In the genomic region with DNA sequence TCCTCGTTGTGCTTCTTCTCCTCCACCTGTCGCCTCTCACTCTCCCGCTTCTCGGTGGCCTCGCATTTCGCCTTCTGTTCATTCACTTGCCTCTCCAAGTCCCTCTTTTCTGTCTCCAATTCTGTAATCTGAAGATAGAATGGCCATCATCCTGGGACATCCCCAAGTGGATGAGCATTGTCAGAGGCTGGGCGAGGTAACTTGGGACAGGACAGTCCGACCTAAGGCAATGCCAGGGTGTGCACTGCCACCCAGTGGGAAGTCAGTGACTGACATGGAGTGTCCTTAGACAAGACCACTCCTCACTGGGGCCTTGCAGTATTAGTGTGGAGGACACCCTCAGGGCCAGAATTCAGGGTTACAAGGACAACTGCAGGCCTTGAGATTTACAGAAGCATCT, we compare ENCODE assay signal across 8 mouse cellular contexts. TPM values are rescaled to one million over a fixed set of nuclear protein-coding genes. Genes with fewer than 3 reads are reported as not detected.
A peak's percentile ranks its signal among the peaks of the same experiment; 100 is the strongest.
DNase-seq lines count a peak whose midpoint lies in the region; ATAC-seq and TF ChIP-seq lines count a peak whose summit lies in the region.

No protein-coding gene starts in this region.

- TF ChIP-seq CTCF in MEL (IDR thresholded peaks at IDR 0.05 in 2 of 3, conservative IDR thresholded peaks at IDR 0.05 in 1 of 3; ENCODE audit: control insufficient read depth in 1 of 3, insufficient read depth in 1 of 3, low read depth in 2 of 3, low read length in 3 of 3, poor library complexity in 1 of 3, severe bottlenecking in 1 of 3) = peak; percentile 55 to 66 (median 62)

- H3K4me1 ChIP-seq in MEL (ENCODE audit: control insufficient read depth in 1 of 2, insufficient read depth in 2 of 2, low read length in 2 of 2) = peaks cover 6 to 19% of the 10 kb centered on the region in 2 experiments; a peak in 3 of 4 replicates
- peaks cover 5% of the 10 kb centered on the region; the same call in 1 of the 2 replicates for H3K4me1 ChIP-seq in hindbrain, embryonic 15.5 days (replicated peaks)

- DNase-seq in MEL (ENCODE audit: low read depth, low spot score) = peak; percentile 52
- DNase-seq in brain, adult 2 months (ENCODE audit: low read depth, low spot score) = peak; percentile 72
- DNase-seq in frontal cortex, postnatal 10 days (ENCODE audit: low spot score in 2 of 2) = peak; percentile 34 to 56
- peak; percentile 47 to 59 for DNase-seq in left cerebral cortex, adult 18-20 months (ENCODE audit: low spot score in 2 of 2)
- peak; percentile 56 for DNase-seq in lung, postnatal 25 days (ENCODE audit: low spot score)
- peak; percentile 73 for DNase-seq in retina, postnatal 1 day
- peak; percentile 48 to 69 for DNase-seq in urinary bladder, postnatal 4 days (ENCODE audit: low spot score in 2 of 2)

- no peak for TF ChIP-seq EP300 in MEL (IDR thresholded peaks at IDR 0.05; ENCODE audit: low read depth in 1 of 2, low read length in 2 of 2)

- peak; percentile 87 for ATAC-seq in hindbrain, embryonic 15.5 days (ENCODE audit: low FRiP score, low read depth)

- H3K79me2 ChIP-seq in MEL (ENCODE audit: control insufficient read depth, insufficient read depth, low read length, poor library complexity) = no peaks in the 10 kb centered on the region

- no peak overlapping the region for H3K9ac ChIP-seq in MEL (ENCODE audit: control insufficient read depth, low read depth, low read length, poor library complexity, severe bottlenecking)
- H3K9ac ChIP-seq in hindbrain, embryonic 15.5 days = no peak overlapping the region

- H3K27me3 ChIP-seq in MEL (ENCODE audit: control insufficient read depth in 1 of 2, insufficient read depth in 2 of 2, low read length in 2 of 2) = no peaks in the 10 kb centered on the region
- H3K27me3 ChIP-seq in hindbrain, embryonic 15.5 days = no peaks in the 10 kb centered on the region

- peaks cover 0 to 13% of the 10 kb centered on the region in 2 experiments for H3K36me3 ChIP-seq in MEL (ENCODE audit: control insufficient read depth in 1 of 2, insufficient read depth in 2 of 2, low read length in 2 of 2)
- H3K36me3 ChIP-seq in hindbrain, embryonic 15.5 days = peaks cover 21% of the 10 kb centered on the region

- WGBS in hindbrain, embryonic 15.5 days = under 1% methylated on average over 8 of the region's 8 CpGs

- H3K9me3 ChIP-seq in MEL (replicated peaks; ENCODE audit: insufficient read depth, low read length) = no peaks in the 10 kb centered on the region
- H3K9me3 ChIP-seq in hindbrain, embryonic 15.5 days = no peaks in the 10 kb centered on the region

- peak overlapping the region; percentile 54 for H3K4me2 ChIP-seq in hindbrain, embryonic 15.5 days

- TF ChIP-seq POLR2A in MEL (IDR thresholded peaks at IDR 0.05; ENCODE audit: control insufficient read depth in 1 of 2, insufficient read depth in 1 of 2, low read depth in 1 of 2, low read length in 2 of 2, poor library complexity in 1 of 2) = no peak

- H3K4me3 ChIP-seq in MEL (ENCODE audit: control insufficient read depth in 1 of 2, insufficient read depth in 1 of 2, low read depth in 2 of 2, low read length in 2 of 2) = no peak overlapping the region
- peak overlapping the region; percentile 24; the same call in 1 of the 2 replicates for H3K4me3 ChIP-seq in hindbrain, embryonic 15.5 days

- TF ChIP-seq RAD21 in MEL (IDR thresholded peaks at IDR 0.05; ENCODE audit: low read depth, low read length) = peak; percentile 70

- H3K27ac ChIP-seq in MEL (ENCODE audit: control insufficient read depth, low read depth, low read length) = no peak overlapping the region
- no peak overlapping the region for H3K27ac ChIP-seq in hindbrain, embryonic 15.5 days (replicated peaks)

TF ChIP-seq in MEL, 35 proteins besides CTCF, POLR2A, EP300 and RAD21:
- TF ChIP-seq MYC (IDR thresholded peaks at IDR 0.05; ENCODE audit: low read depth, low read length) (no peak), TAL1 (IDR thresholded peaks at IDR 0.05; ENCODE audit: low read length) (no peak), SMC3 (IDR thresholded peaks at IDR 0.05; ENCODE audit: low read depth, low read length) (peak; percentile 60), TCF12 (IDR thresholded peaks at IDR 0.05; ENCODE audit: low read depth, low read length) (no peak), ZC3H11A (IDR thresholded peaks at IDR 0.05; ENCODE audit: low read depth, low read length) (peak; percentile 36), GATA1 (IDR thresholded peaks at IDR 0.05; ENCODE audit: low read depth, low read length) (no peak)

RNA-seq across cellular contexts. Expression of gene Dnali1, which starts 6.5 kb away (rescaled TPM):
- total RNA-seq in MEL (2012; rRNA removed) = 0.16 TPM in 1 of 2 replicates, not detected in the other
- under 1 TPM in 1 of 2 experiments, not detected in 1; 0.08 TPM for polyA plus RNA-seq in MEL (2012; ENCODE audit: insufficient read depth in 1 of 2, insufficient read length in 2 of 2, low read depth in 1 of 2, low replicate concordance in 2 of 2, missing spikeins in 1 of 2)
- polyA plus RNA-seq in hindbrain, embryonic 15.5 days (2015; fragmentation: Nextera tagmentation; extraction: Ambion mirVana) = 1.1 and 1.4 TPM in 2 replicates
- total RNA-seq in left cerebral cortex, adult 18-20 months (2021) = under 1 TPM; 0.16 to 0.77 TPM

RNA-seq across cellular contexts. Expression of gene Snip1, which starts 7.4 kb away (rescaled TPM):
- 35.6 and 40.6 TPM in 2 replicates for total RNA-seq in MEL (2012; rRNA removed)
- polyA plus RNA-seq in MEL (2012; ENCODE audit: insufficient read depth in 1 of 2, insufficient read length in 2 of 2, low read depth in 1 of 2, low replicate concordance in 2 of 2, missing spikeins in 1 of 2) = 10 to 100 TPM; 33.4 to 62.2 TPM
- polyA plus RNA-seq in hindbrain, embryonic 15.5 days (2015; fragmentation: Nextera tagmentation; extraction: Ambion mirVana) = 22.7 and 23.8 TPM in 2 replicates
- 10 to 100 TPM; 15.1 to 16.0 TPM for total RNA-seq in left cerebral cortex, adult 18-20 months (2021)

RNA-seq across cellular contexts. Expression of gene Meaf6, which starts 25.9 kb away (rescaled TPM):
- 26.8 and 34.9 TPM in 2 replicates for total RNA-seq in MEL (2012; rRNA removed)
- polyA plus RNA-seq in MEL (2012; ENCODE audit: insufficient read depth in 1 of 2, insufficient read length in 2 of 2, low read depth in 1 of 2, low replicate concordance in 2 of 2, missing spikeins in 1 of 2) = 10 to 100 TPM in 1 of 2 experiments, not detected in 1; 46.7 TPM
- 139 and 149 TPM in 2 replicates for polyA plus RNA-seq in hindbrain, embryonic 15.5 days (2015; fragmentation: Nextera tagmentation; extraction: Ambion mirVana)
- total RNA-seq in left cerebral cortex, adult 18-20 months (2021) = 100 to 1,000 TPM; 129 to 139 TPM

RNA-seq across cellular contexts. Expression of gene Gnl2, which starts 42.6 kb away (rescaled TPM):
- 80.3 and 83.9 TPM in 2 replicates for total RNA-seq in MEL (2012; rRNA removed)
- 100 to 1,000 TPM; 110 to 226 TPM for polyA plus RNA-seq in MEL (2012; ENCODE audit: insufficient read depth in 1 of 2, insufficient read length in 2 of 2, low read depth in 1 of 2, low replicate concordance in 2 of 2, missing spikeins in 1 of 2)
- 85.8 and 92.7 TPM in 2 replicates for polyA plus RNA-seq in hindbrain, embryonic 15.5 days (2015; fragmentation: Nextera tagmentation; extraction: Ambion mirVana)
- total RNA-seq in left cerebral cortex, adult 18-20 months (2021) = 10 to 100 TPM; 54.9 to 60.0 TPM
